Mouse (Mus musculus) embryo, embryonic 9.5 days (tissue): ENCODE results near the gene Uxs1.
A peak's percentile ranks its signal among the peaks of the same experiment; 100 is the strongest.

ENCODE experiments used
- DNase-seq: peaks from one replicate; pipeline ENCODE4 v3.0.0-alpha.2; 2017; ENCODE audit errors: extremely low spot score

Uxs1 gene

GRCm38 (mm10) chr1:43827763-43828194 is at the start of gene Uxs1:
Gene Uxs1 (minus strand): TSS chr1:43827800.
- peak; percentile 98 for DNase-seq

GRCm38 (mm10) chr1:43877233-43877632 is 49.6 kb upstream of the Uxs1 start:
- no peak for DNase-seq

- no peak for DNase-seq
Observed at GRCm38 (mm10) chr1:43871116-43871515, 43.5 kb upstream of the Uxs1 start.

- no peak for DNase-seq
Observed at GRCm38 (mm10) chr1:43868510-43868909, 40.9 kb upstream of the Uxs1 start.

- DNase-seq, result no peak
Observed at GRCm38 (mm10) chr1:43864758-43865157, 37.2 kb upstream of the Uxs1 start.

- DNase-seq, result no peak
Observed at GRCm38 (mm10) chr1:43862614-43863013, 35.0 kb upstream of the Uxs1 start.

GRCm38 (mm10) chr1:43858988-43859387 is 31.4 kb upstream of the Uxs1 start:
- no peak for DNase-seq

GRCm38 (mm10) chr1:43857656-43858055 is 30.1 kb upstream of the Uxs1 start:
- DNase-seq, result no peak

- no peak for DNase-seq
Observed at GRCm38 (mm10) chr1:43855591-43855990, 28.0 kb upstream of the Uxs1 start.

- DNase-seq, result no peak
Observed at GRCm38 (mm10) chr1:43843398-43843797, 15.8 kb upstream of the Uxs1 start.

GRCm38 (mm10) chr1:43837236-43837635 is 9.6 kb upstream of the Uxs1 start:
- DNase-seq, result no peak

GRCm38 (mm10) chr1:43830096-43830495 is 2.5 kb upstream of the Uxs1 start:
- DNase-seq, result no peak

- no peak for DNase-seq
Observed at GRCm38 (mm10) chr1:43827002-43827762, 418 bp downstream of the Uxs1 start.

GRCm38 (mm10) chr1:43826628-43827001 is 985 bp downstream of the Uxs1 start:
- DNase-seq, result no peak

GRCm38 (mm10) chr1:43823406-43823805 is 4.2 kb downstream of the Uxs1 start:
- DNase-seq, result no peak

GRCm38 (mm10) chr1:43822586-43822985 is 5.0 kb downstream of the Uxs1 start:
- no peak for DNase-seq

- DNase-seq, result no peak
Observed at GRCm38 (mm10) chr1:43821804-43822203, 5.8 kb downstream of the Uxs1 start.

- no peak for DNase-seq
Observed at GRCm38 (mm10) chr1:43820571-43820970, 7.0 kb downstream of the Uxs1 start.

GRCm38 (mm10) chr1:43819091-43819490 is 8.5 kb downstream of the Uxs1 start:
- DNase-seq, result no peak

GRCm38 (mm10) chr1:43818356-43818755 is 9.2 kb downstream of the Uxs1 start:
- no peak for DNase-seq

- no peak for DNase-seq
Observed at GRCm38 (mm10) chr1:43811764-43812163, 15.8 kb downstream of the Uxs1 start.

- DNase-seq, result no peak
Observed at GRCm38 (mm10) chr1:43811055-43811454, 16.5 kb downstream of the Uxs1 start.

GRCm38 (mm10) chr1:43809351-43809750 is 18.2 kb downstream of the Uxs1 start:
- DNase-seq, result no peak

- no peak for DNase-seq
Observed at GRCm38 (mm10) chr1:43803906-43804474, 23.6 kb downstream of the Uxs1 start.
